Mouse (Mus musculus) intestine, embryonic 16.5 days (tissue): ENCODE results near the gene Agpat1. TPM values are rescaled to one million over a fixed set of nuclear protein-coding genes. Genes with fewer than 3 reads are reported as not detected.
A peak's percentile ranks its signal among the peaks of the same experiment; 100 is the strongest.

Source experiments
- ATAC-seq: fragments of 200-750 bp; cut with Nextera tagmentation; 2 replicates; pipeline ENCODE4 v1.8.0; 2017; ENCODE audit warnings: moderate TSS enrichment, moderate library complexity
- H3K27ac ChIP-seq: fragments of 300-500 bp; sonication (generic); 2 replicates; pipeline ENCODE4 v1.5.1; 2014; ENCODE audit warnings: mild to moderate bottlenecking, low read length
- H3K27me3 ChIP-seq: fragments of 300-500 bp; sonication (generic); replicated peaks from 2 replicates; pipeline ENCODE4 v1.6.1; 2014; ENCODE audit warnings: low read length, control low read depth, mixed read lengths; ENCODE audit not compliant: control insufficient read depth, insufficient read depth
- H3K36me3 ChIP-seq: fragments of 300-500 bp; sonication (generic); 2 replicates; pipeline ENCODE4 v1.6.1; 2014; ENCODE audit warnings: low read length, control low read depth; ENCODE audit not compliant: control insufficient read depth, insufficient read depth
- H3K4me1 ChIP-seq: fragments of 300-500 bp; sonication (generic); 2 replicates; pipeline ENCODE4 v1.6.1; 2014; ENCODE audit warnings: low read length, control low read depth, mixed read lengths; ENCODE audit not compliant: control insufficient read depth, insufficient read depth
- H3K4me2 ChIP-seq: fragments of 300-500 bp; sonication (generic); 2 replicates; pipeline ENCODE4 v1.6.1; 2014; ENCODE audit warnings: low read depth, low read length, control low read depth
- H3K4me3 ChIP-seq: fragments of 300-500 bp; sonication (generic); 2 replicates; pipeline ENCODE4 v1.5.1; 2014; ENCODE audit warnings: mild to moderate bottlenecking, low read length
- H3K9ac ChIP-seq: fragments of 300-500 bp; sonication (generic); 2 replicates; pipeline ENCODE4 v1.6.1; 2014; ENCODE audit warnings: low read depth, low read length
- H3K9me3 ChIP-seq: fragments of 300-500 bp; sonication (generic); 2 replicates; pipeline ENCODE4 v1.6.1; 2016; ENCODE audit warnings: low read length, control low read depth; ENCODE audit not compliant: control insufficient read depth
- whole genome bisulfite sequencing: fragments of 180-500 bp; shearing (Covaris S2); extraction: QIAGEN DNeasy Blood & Tissue Kit; methylation state at CpG from one replicate; pipeline ENCODE4 v1.1.7; 2014; 5-methylcytosine and 5-hydroxymethylcytosine counted together
- polyA plus RNA-seq: library from polyadenylated mRNA; unstranded; fragments of >200 nt; fragmentation: Nextera tagmentation; extraction: Ambion mirVana; gene quantifications from 2 replicates; pipeline ENCODE4 v1.2.1, GENCODE M21; 2015

Gene Agpat1
- polyA plus RNA-seq, 1 experiment from 2014 or later = 61.8 TPM

DNA sequence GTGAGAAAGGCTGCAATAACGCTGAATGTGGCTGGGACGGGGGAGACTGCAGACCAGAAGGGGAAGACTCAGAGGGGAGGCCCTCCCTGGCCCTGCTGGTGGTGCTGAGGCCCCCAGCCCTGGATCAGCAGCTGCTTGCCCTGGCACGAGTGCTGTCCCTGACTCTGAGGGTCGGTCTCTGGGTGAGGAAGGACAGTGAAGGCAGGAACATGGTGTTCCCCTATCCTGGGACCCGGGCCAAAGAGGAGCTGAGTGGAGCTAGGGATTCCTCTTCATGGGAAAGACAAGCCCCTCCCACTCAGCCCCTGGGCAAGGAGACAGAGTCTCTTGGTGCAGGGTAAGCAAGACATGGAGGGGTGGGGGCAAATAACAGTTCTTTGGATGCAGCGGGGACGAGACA, 20.7 kb upstream of the Agpat1 start:
- H3K4me2 ChIP-seq = no peak overlapping the region
- H3K27ac ChIP-seq = no peak overlapping the region
- H3K27me3 ChIP-seq = no peaks in the 10 kb centered on the region
- WGBS = 58% methylated on average over 7 of the region's 7 CpGs
- no peak overlapping the region for H3K9ac ChIP-seq
- no peak overlapping the region for H3K4me3 ChIP-seq
- no peak for ATAC-seq
- peaks cover 16% of the 10 kb centered on the region for H3K4me1 ChIP-seq
- no peaks in the 10 kb centered on the region for H3K9me3 ChIP-seq
- H3K36me3 ChIP-seq = no peaks in the 10 kb centered on the region

DNA sequence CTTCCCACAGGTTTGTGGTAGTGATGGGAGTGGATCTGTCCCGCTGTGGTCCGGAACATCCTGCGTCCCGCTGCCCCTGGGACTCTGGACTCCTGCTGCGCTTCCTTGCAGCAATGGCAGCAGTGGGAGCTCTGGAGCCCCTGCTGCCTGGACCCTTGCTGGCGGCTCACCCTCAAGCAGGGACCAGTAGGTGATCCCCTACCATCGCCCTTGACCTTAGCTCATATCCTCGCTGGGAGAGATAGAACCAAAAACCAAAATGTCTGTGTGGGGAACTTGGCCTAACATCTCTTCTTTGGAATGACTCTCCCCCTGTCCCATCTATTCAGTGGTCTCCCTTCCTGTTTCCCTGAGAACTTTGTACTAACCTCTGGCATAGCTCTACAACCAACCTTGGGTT, 20.2 kb upstream of the Agpat1 start:
- Histone ChIP-seq H3K4me3 (no peak overlapping the region), H3K9ac (no peak overlapping the region), H3K4me1 (peaks cover 19% of the 10 kb centered on the region), H3K4me2 (no peak overlapping the region), H3K27ac (no peak overlapping the region), H3K27me3 (no peaks in the 10 kb centered on the region), H3K36me3 (no peaks in the 10 kb centered on the region), H3K9me3 (no peaks in the 10 kb centered on the region)
- 93% methylated on average over 8 of the region's 8 CpGs for WGBS
- no peak for ATAC-seq

DNA sequence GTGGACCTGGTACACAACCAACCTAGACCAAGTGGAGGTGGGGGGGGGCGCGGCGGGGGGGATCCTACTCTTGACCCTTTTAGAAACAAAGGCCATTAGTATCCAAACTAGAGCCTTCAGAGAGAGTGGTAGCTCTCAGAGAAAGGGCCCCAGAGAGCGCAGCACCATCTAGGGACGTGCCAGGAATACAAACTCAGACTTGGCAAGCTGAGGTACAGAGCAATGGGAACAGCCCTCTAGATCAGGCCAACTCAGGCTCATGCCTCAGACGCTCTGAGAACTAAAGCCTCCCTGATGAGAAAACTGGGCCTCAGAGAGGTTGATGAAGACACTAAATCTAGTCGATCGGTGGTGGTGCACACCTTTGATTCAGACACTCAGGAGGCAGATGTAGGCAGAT, 18.9 kb upstream of the Agpat1 start:
- Histone ChIP-seq H3K4me3 (no peak overlapping the region), H3K9ac (no peak overlapping the region), H3K4me2 (no peak overlapping the region), H3K36me3 (no peaks in the 10 kb centered on the region), H3K27me3 (no peaks in the 10 kb centered on the region), H3K4me1 (peaks cover 32% of the 10 kb centered on the region), H3K9me3 (no peaks in the 10 kb centered on the region), H3K27ac (no peak overlapping the region)
- WGBS = 86% methylated on average over 8 of the region's 8 CpGs
- no peak for ATAC-seq

DNA sequence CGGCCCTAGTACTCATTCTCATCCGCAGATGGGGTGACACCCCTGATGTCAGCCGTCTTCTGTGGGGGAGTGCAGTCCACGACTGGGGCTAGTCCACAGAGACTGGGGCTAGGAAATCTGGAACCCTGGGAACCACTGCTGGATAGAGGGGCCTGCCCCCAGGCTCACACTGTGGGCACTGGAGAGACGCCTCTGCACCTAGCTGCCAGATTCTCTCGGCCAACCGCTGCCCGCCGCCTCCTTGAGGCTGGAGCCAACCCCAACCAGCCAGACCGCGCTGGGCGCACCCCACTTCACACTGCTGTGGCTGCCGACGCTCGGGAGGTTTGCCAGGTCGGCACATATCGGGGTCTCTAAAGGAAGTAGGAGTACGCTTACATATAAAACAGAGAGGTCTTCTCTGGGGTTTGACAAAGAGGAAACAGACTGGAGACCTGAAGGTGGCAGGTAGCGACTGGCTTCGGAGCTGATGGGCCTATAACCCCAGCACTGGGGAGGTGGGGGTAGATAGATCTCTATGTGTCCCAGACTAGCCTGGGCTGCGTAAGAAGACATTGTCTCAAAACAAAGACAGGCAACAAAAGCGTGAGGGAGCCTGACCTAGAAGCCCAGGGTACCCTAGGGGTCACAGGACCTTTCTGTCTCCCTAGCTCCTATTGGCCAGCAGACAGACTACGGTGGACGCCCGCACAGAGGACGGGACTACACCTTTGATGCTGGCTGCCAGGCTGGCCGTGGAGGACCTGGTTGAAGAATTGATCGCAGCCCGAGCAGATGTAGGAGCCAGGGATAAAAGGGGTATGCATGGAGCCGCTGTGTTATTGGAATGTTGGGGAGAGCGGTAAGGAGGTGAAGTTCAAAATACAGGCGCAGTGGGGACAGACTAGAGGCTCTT, 17.9 kb upstream of the Agpat1 start:
- Histone ChIP-seq H3K4me1 (peaks cover 42% of the 10 kb centered on the region), H3K27ac (peak overlapping the region; percentile 95), H3K4me2 (peak overlapping the region; percentile 98), H3K9me3 (no peaks in the 10 kb centered on the region), H3K36me3 (no peaks in the 10 kb centered on the region), H3K4me3 (peak overlapping the region; percentile 82), H3K9ac (peak overlapping the region; percentile 96; the same call in 1 of the 2 replicates), H3K27me3 (no peaks in the 10 kb centered on the region)
- 36% methylated on average over 32 of the region's 32 CpGs for WGBS
- no peak for ATAC-seq

GRCm38 (mm10) chr17:34586796-34587422, 17.2 kb upstream of the Agpat1 start:
- Histone ChIP-seq H3K9me3 (no peaks in the 10 kb centered on the region), H3K4me3 (peak overlapping the region; percentile 82), H3K4me2 (peak overlapping the region; percentile 98), H3K27me3 (no peaks in the 10 kb centered on the region), H3K27ac (peak overlapping the region; percentile 95), H3K4me1 (peaks cover 49% of the 10 kb centered on the region), H3K36me3 (no peaks in the 10 kb centered on the region), H3K9ac (peak overlapping the region; percentile 96)
- WGBS = 1% methylated on average over 38 of the region's 38 CpGs
- ATAC-seq = peak; percentile 85

- H3K4me3 ChIP-seq = peak overlapping the region; percentile 82
- peaks cover 49% of the 10 kb centered on the region for H3K4me1 ChIP-seq
- H3K9me3 ChIP-seq = no peaks in the 10 kb centered on the region
- H3K9ac ChIP-seq = peak overlapping the region; percentile 96
- H3K4me2 ChIP-seq = peak overlapping the region; percentile 98
- no peaks in the 10 kb centered on the region for H3K36me3 ChIP-seq
- WGBS = under 1% methylated on average over 49 of the region's 50 CpGs
- H3K27ac ChIP-seq = peak overlapping the region; percentile 95
- peak; percentile 90 for ATAC-seq
- H3K27me3 ChIP-seq = no peaks in the 10 kb centered on the region
Observed at GRCm38 (mm10) chr17:34587423-34587811, 16.6 kb upstream of the Agpat1 start.

GRCm38 (mm10) chr17:34587814-34588213, 16.2 kb upstream of the Agpat1 start:
- Histone ChIP-seq H3K4me2 (peak overlapping the region; percentile 70), H3K9me3 (no peaks in the 10 kb centered on the region), H3K4me1 (peaks cover 49% of the 10 kb centered on the region), H3K27ac (peak overlapping the region; percentile 95), H3K36me3 (no peaks in the 10 kb centered on the region), H3K4me3 (peak overlapping the region; percentile 82), H3K27me3 (no peaks in the 10 kb centered on the region), H3K9ac (peak overlapping the region; percentile 96)
- ATAC-seq = no peak
- WGBS = 3% methylated on average over 19 of the region's 19 CpGs

- H3K4me3 ChIP-seq = no peak overlapping the region
- H3K9ac ChIP-seq = no peak overlapping the region
- H3K27ac ChIP-seq = no peak overlapping the region
- no peaks in the 10 kb centered on the region for H3K9me3 ChIP-seq
- 64% methylated on average over 3 of the region's 3 CpGs for WGBS
- H3K36me3 ChIP-seq = no peaks in the 10 kb centered on the region
- H3K4me1 ChIP-seq = peaks cover 48% of the 10 kb centered on the region
- no peaks in the 10 kb centered on the region for H3K27me3 ChIP-seq
- no peak for ATAC-seq
- no peak overlapping the region; the same call in 1 of the 2 replicates for H3K4me2 ChIP-seq
Observed at GRCm38 (mm10) chr17:34588767-34589166, 15.3 kb upstream of the Agpat1 start.

DNA sequence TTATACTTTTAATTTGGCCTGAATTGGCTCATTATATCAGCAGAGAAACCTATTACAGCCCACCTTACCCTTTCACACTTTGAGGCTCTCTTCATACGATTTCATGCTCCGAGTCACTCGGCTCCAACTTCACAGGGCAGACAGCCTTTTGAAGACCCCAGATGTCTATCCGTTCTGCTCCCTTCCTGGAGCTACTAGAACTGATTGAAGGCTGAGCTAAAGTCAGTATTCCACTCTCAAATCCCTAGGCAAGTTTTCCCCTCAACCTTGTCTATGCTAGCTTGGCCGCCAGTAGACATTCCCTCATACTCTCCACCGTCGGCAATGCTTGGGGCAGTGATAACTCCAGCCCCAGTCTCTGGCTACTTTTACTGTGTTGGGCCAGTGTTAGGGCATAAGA, 14.9 kb upstream of the Agpat1 start:
- Histone ChIP-seq H3K4me3 (peak overlapping the region; percentile 24; the same call in 1 of the 2 replicates), H3K27me3 (no peaks in the 10 kb centered on the region), H3K9me3 (no peaks in the 10 kb centered on the region), H3K27ac (peak overlapping the region; percentile 93), H3K4me1 (peaks cover 52% of the 10 kb centered on the region), H3K36me3 (no peaks in the 10 kb centered on the region), H3K9ac (peak overlapping the region; percentile 99; the same call in 1 of the 2 replicates), H3K4me2 (peak overlapping the region; percentile 92)
- WGBS = 52% methylated on average over 7 of the region's 7 CpGs
- ATAC-seq = no peak
